ENCODE assay signal across 9 mouse cellular contexts in the genomic region with DNA sequence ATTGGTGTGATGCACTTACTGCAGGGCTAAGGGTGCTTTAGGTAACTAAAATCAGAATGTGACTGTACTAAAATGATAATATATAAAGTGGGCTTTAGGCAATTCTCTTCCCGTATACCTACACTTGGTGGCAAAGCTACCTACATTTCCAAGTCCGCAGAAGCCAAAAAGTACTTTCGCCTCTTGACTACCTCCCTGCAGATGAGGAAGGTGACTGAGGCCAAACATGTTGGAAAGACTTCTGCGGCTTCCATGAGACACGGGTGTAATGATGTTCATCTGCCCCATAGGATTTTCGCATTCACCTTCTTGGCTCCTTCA. TPM values are rescaled to one million over a fixed set of nuclear protein-coding genes. Genes with fewer than 3 reads are reported as not detected.
DNase-seq lines count a peak whose midpoint lies in the region; ATAC-seq and TF ChIP-seq lines count a peak whose summit lies in the region.
"Had no signal": no experiment of that assay in that cellular context is flagged by ENCODE, and none has a peak within 500 bp of the region (broad histone marks: within the 10 kb centered on the region; RNA-seq: fewer than 3 reads in every experiment).

No protein-coding gene starts in this region.

- H3K4me2 ChIP-seq in forebrain, postnatal 0 days (ENCODE audit: low read depth) = peak overlapping the region; percentile 77
- H3K4me2 ChIP-seq in liver, embryonic 16.5 days (ENCODE audit: low read depth, low read length) = peak overlapping the region; percentile 75

- WGBS in heart, adult 2 months = 23% methylated on average over 6 of the region's 6 CpGs
- WGBS in forebrain, postnatal 0 days = 11% methylated on average over 6 of the region's 6 CpGs
- WGBS in liver, embryonic 16.5 days (ENCODE audit: insufficient replicate concordance) = 20% methylated on average over 6 of the region's 6 CpGs

- peak overlapping the region; percentile 74 for H3K4me3 ChIP-seq in heart, adult 2 months
- H3K4me3 ChIP-seq in E14TG2a.4 (replicated peaks; ENCODE audit: low read length) = peak overlapping the region; percentile 83
- peak overlapping the region; percentile 92 for H3K4me3 ChIP-seq in forebrain, postnatal 0 days (ENCODE audit: low read depth, low read length)
- H3K4me3 ChIP-seq in liver, embryonic 16.5 days (ENCODE audit: low read depth, low read length) = peak overlapping the region; percentile 70

- peaks cover 2% of the 10 kb centered on the region; the same call in 1 of the 2 replicates for H3K4me1 ChIP-seq in heart, adult 2 months (ENCODE audit: control insufficient read depth, insufficient read depth, low read length)
- peaks cover 35% of the 10 kb centered on the region for H3K4me1 ChIP-seq in E14TG2a.4 (replicated peaks; ENCODE audit: low read depth, low read length)
- peaks cover 39% of the 10 kb centered on the region for H3K4me1 ChIP-seq in forebrain, postnatal 0 days (ENCODE audit: insufficient read depth)
- peaks cover 12% of the 10 kb centered on the region for H3K4me1 ChIP-seq in liver, embryonic 16.5 days (ENCODE audit: control insufficient read depth, low read depth, low read length)

- no peaks in the 10 kb centered on the region for H3K36me3 ChIP-seq in heart, adult 2 months (ENCODE audit: control insufficient read depth, insufficient read depth, low read length)
- H3K36me3 ChIP-seq in E14TG2a.4 (ENCODE audit: insufficient read depth, low read length) = peaks cover 21% of the 10 kb centered on the region
- peaks cover 7% of the 10 kb centered on the region; the same call in 1 of the 2 replicates for H3K36me3 ChIP-seq in forebrain, postnatal 0 days (ENCODE audit: insufficient read depth)
- H3K36me3 ChIP-seq in liver, embryonic 16.5 days (ENCODE audit: control insufficient read depth, insufficient read depth) = peaks cover 3% of the 10 kb centered on the region; the same call in 1 of the 2 replicates

- H3K27me3 ChIP-seq in heart, adult 2 months (ENCODE audit: control insufficient read depth, insufficient read depth, low read length) = no peaks in the 10 kb centered on the region
- H3K27me3 ChIP-seq in E14TG2a.4 (ENCODE audit: insufficient read depth, low read length) = peaks cover 20% of the 10 kb centered on the region
- no peaks in the 10 kb centered on the region for H3K27me3 ChIP-seq in forebrain, postnatal 0 days (ENCODE audit: insufficient read depth, low read length)
- H3K27me3 ChIP-seq in liver, embryonic 16.5 days (ENCODE audit: control insufficient read depth, insufficient read depth, low read depth, low read length) = peaks cover 30% of the 10 kb centered on the region

- TF ChIP-seq CTCF in heart, adult 2 months (IDR thresholded peaks at IDR 0.05) = no peak
- TF ChIP-seq CTCF in E14TG2a.4 (conservative IDR thresholded peaks at IDR 0.05; ENCODE audit: low read length) = no peak
- TF ChIP-seq CTCF in forebrain, postnatal 0 days (IDR thresholded peaks at IDR 0.05; ENCODE audit: low read depth) = no peak

- DNase-seq in heart, adult 2 months = no peak
- DNase-seq in heart, adult 9 months (ENCODE audit: low spot score in 2 of 2) = no peak
- DNase-seq in forebrain, postnatal 0 days = no peak
- DNase-seq in urinary bladder, postnatal 14 days (ENCODE audit: low spot score) = no peak
- no peak for DNase-seq in adrenal gland, postnatal 36 days
- no peak for DNase-seq in adipocyte (ENCODE audit: low spot score)

- H3K79me2 ChIP-seq in heart, adult 2 months (replicated peaks; ENCODE audit: control insufficient read depth, insufficient read depth, low read length) = no peaks in the 10 kb centered on the region

- intact Hi-C loops in heart, adult 2 months (cut with DNase I) = loop anchor here (2.0 kb wide), 1 partner anchor 26 kb away; no protein-coding TSS in a partner anchor

- H3K27ac ChIP-seq in heart, adult 2 months = peak overlapping the region; percentile 61; the same call in 1 of the 2 replicates
- H3K27ac ChIP-seq in forebrain, postnatal 0 days (ENCODE audit: low read depth, low read length) = peak overlapping the region; percentile 83
- 0 out of 2 replicates have a peak overlapping the region, but pooled peaks have one; percentile 14 for H3K27ac ChIP-seq in liver, embryonic 16.5 days (ENCODE audit: low read length)

- no peaks in the 10 kb centered on the region for H3K9me3 ChIP-seq in E14TG2a.4 (ENCODE audit: low read length)
- no peaks in the 10 kb centered on the region for H3K9me3 ChIP-seq in forebrain, postnatal 0 days (ENCODE audit: low read length)
- no peaks in the 10 kb centered on the region for H3K9me3 ChIP-seq in liver, embryonic 16.5 days (replicated peaks; ENCODE audit: control insufficient read depth, low read length)

- no peak for ATAC-seq in forebrain, postnatal 0 days
- no peak for ATAC-seq in liver, embryonic 16.5 days (ENCODE audit: low read depth)

- H3K9ac ChIP-seq in heart, adult 2 months (ENCODE audit: low read depth, low read length) = no peak overlapping the region
- peak overlapping the region; percentile 88 for H3K9ac ChIP-seq in forebrain, postnatal 0 days
- H3K9ac ChIP-seq in liver, embryonic 16.5 days (ENCODE audit: low read depth, low read length) = peak overlapping the region; percentile 68

- no peak for TF ChIP-seq EP300 in heart, adult 2 months (IDR thresholded peaks at IDR 0.05; ENCODE audit: insufficient read depth, low read depth, low read length)

- no peak for TF ChIP-seq POLR2A in heart, adult 2 months (IDR thresholded peaks at IDR 0.05; ENCODE audit: insufficient read depth, low read depth, low read length)

RNA-seq across cellular contexts. Expression of a gene that starts 0.7 kb away (rescaled TPM):
- total RNA-seq in heart, adult 2 months (2021) = 10 to 100 TPM; 17.4 to 19.2 TPM
- 33.7 and 51.9 TPM in 2 replicates for polyA plus RNA-seq in heart, adult 2 months (2012; rRNA removed)
- total RNA-seq in forebrain, postnatal 0 days (2014; rRNA removed) = 61.9 and 69.0 TPM in 2 replicates
- polyA plus RNA-seq in forebrain, postnatal 0 days (2015; fragmentation: Nextera tagmentation; extraction: Ambion mirVana) = 11.3 and 12.9 TPM in 2 replicates
- 1.8 and 2.5 TPM in 2 replicates for polyA plus RNA-seq in liver, embryonic 16.5 days (2015; fragmentation: Nextera tagmentation; extraction: Ambion mirVana)
- 10 to 100 TPM; 40.7 to 50.8 TPM for total RNA-seq in adrenal gland, postnatal 36 days (2021)

RNA-seq across cellular contexts. Expression of a gene that starts 26.5 kb away (rescaled TPM):
- 10 to 100 TPM; 48.1 to 49.9 TPM for total RNA-seq in heart, adult 2 months (2021)
- 42.4 and 75.5 TPM in 2 replicates for polyA plus RNA-seq in heart, adult 2 months (2012; rRNA removed)
- 134 and 189 TPM in 2 replicates for total RNA-seq in forebrain, postnatal 0 days (2014; rRNA removed)
- polyA plus RNA-seq in forebrain, postnatal 0 days (2015; fragmentation: Nextera tagmentation; extraction: Ambion mirVana) = 239 and 278 TPM in 2 replicates
- 126 and 136 TPM in 2 replicates for polyA plus RNA-seq in liver, embryonic 16.5 days (2015; fragmentation: Nextera tagmentation; extraction: Ambion mirVana)
- 10 to 100 TPM; 96.6 to 97.5 TPM for total RNA-seq in adrenal gland, postnatal 36 days (2021)

RNA-seq across cellular contexts. Expression of a gene that starts 56.8 kb away (rescaled TPM):
- 1 to 10 TPM in 1 of 2 experiments, under 1 TPM in 1; 0.77 to 1.2 TPM for total RNA-seq in heart, adult 2 months (2021)
- polyA plus RNA-seq in heart, adult 2 months (2012; rRNA removed) = 0.44 and 0.64 TPM in 2 replicates
- total RNA-seq in forebrain, postnatal 0 days (2014; rRNA removed) = 0.29 and 1.0 TPM in 2 replicates
- polyA plus RNA-seq in forebrain, postnatal 0 days (2015; fragmentation: Nextera tagmentation; extraction: Ambion mirVana) = 0.42 and 0.70 TPM in 2 replicates
- polyA plus RNA-seq in liver, embryonic 16.5 days (2015; fragmentation: Nextera tagmentation; extraction: Ambion mirVana) = 0.20 and 0.71 TPM in 2 replicates
- under 1 TPM; 0.13 to 0.46 TPM for total RNA-seq in adrenal gland, postnatal 36 days (2021)
- polyA plus RNA-seq: C2C12 had no signal

Comparison
In these comparisons a context has a peak if more than half of its experiments do, and no peak if none do; other contexts are left out.
1. H3K27ac ChIP-seq: peak in every context shown above with its lines; median percentile 83 in forebrain, postnatal 0 days; 61 in heart, adult 2 months; 14 in liver, embryonic 16.5 days.